Mouse (Mus musculus): Measurements from ENCODE around the gene P2ry12. TPM values are rescaled to one million over a fixed set of nuclear protein-coding genes. Genes with fewer than 3 reads are reported as not detected.
A peak's percentile ranks its signal among the peaks of the same experiment; 100 is the strongest.

Gene P2ry12
- polyA plus RNA-seq, 1 experiment from 2014 or later: 1.2 TPM

DNA sequence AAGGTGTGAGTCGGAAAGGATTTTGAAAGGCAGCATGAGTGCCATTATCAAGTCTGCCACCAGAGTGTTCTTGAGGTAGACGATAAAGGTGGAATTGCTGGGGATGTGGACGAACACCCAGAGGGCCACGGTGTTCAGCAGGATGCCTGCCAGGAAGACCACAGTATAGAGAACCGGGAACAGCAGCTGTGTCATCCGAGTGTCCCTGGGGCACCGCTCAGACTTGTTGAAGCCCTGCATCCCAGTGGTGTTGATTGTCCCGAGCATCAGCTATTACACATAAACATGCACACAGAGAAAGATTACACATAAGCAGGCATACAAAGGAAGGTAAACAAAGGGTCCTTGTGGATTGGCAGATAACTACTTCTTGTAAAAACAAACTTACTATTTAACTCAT lies 52.6 kb downstream of the P2ry12 start:
- DNase-seq (ENCODE audit: low spot score): no peak
- H3K9ac ChIP-seq (ENCODE audit: low read depth, low read length): no peak overlapping the region
- no peak for TF ChIP-seq CTCF (IDR thresholded peaks at IDR 0.05; ENCODE audit: low read depth)
- no peak for ATAC-seq (replicated peaks; ENCODE audit: low FRiP score, low read depth)
- no peaks in the 10 kb centered on the region for H3K36me3 ChIP-seq (ENCODE audit: insufficient read depth, low read length)
- H3K4me3 ChIP-seq (replicated peaks; ENCODE audit: low read depth, low read length): no peak overlapping the region
- H3K27ac ChIP-seq: no peak overlapping the region
- H3K27me3 ChIP-seq (ENCODE audit: insufficient read depth, low read length): no peaks in the 10 kb centered on the region
- WGBS: 74% methylated on average over 8 of the region's 8 CpGs
- no peak overlapping the region for H3K4me2 ChIP-seq (ENCODE audit: low read length)
- H3K9me3 ChIP-seq (replicated peaks; ENCODE audit: low read length): no peaks in the 10 kb centered on the region
- H3K4me1 ChIP-seq (replicated peaks; ENCODE audit: insufficient read depth, low read length): no peaks in the 10 kb centered on the region

DNA sequence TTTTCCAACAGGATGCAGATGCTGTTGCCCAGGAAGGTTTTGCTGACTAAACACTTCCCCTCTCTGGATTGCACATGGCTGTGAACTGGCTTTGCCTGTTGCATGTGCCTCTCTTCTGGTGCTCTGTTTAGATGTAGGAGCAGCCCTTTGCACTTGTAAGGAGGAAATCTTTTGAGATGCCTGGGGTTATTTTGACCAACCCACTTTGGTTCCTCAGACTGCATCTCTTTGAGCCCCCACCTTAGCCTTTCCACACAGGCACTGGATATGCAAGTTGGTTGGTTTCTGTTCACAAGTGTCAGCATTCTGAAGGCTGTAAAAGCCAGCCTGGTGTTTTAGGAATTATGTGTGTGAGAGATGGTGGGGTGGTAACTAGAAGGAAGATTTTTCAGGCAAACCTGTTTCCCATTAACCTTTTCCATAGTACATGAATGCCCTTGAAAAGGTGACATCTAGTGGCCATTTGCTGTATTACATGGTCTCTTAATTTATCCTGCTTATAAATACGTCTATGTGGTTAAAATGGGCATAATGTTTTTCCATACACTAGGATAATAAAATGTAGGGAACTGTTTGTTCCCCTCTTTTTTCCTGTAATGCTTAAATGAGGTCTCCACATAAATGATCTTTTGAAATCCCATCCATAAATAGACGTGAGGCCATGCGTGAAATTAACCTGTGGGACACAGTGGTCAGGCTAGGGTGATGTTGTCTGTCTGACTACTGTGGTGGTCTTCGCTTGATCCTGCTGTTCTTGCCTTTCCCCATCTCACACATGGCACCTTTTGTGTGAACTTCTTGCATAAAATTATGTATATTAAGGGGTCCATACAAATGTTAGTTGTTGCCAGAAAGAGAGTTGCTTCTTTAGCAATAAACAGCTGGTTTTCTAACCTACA lies 53.8 kb downstream of the P2ry12 start:
- no peaks in the 10 kb centered on the region for H3K4me1 ChIP-seq (replicated peaks; ENCODE audit: insufficient read depth, low read length)
- H3K9me3 ChIP-seq (replicated peaks; ENCODE audit: low read length): no peaks in the 10 kb centered on the region
- no peak overlapping the region for H3K9ac ChIP-seq (ENCODE audit: low read depth, low read length)
- peak; percentile 91 for TF ChIP-seq CTCF (IDR thresholded peaks at IDR 0.05; ENCODE audit: low read depth)
- no peak overlapping the region for H3K4me2 ChIP-seq (ENCODE audit: low read length)
- peak; percentile 83 for DNase-seq (ENCODE audit: low spot score)
- H3K27ac ChIP-seq: no peak overlapping the region
- ATAC-seq (replicated peaks; ENCODE audit: low FRiP score, low read depth): peak; percentile 54
- WGBS: 55% methylated on average over 4 of the region's 4 CpGs
- H3K27me3 ChIP-seq (ENCODE audit: insufficient read depth, low read length): no peaks in the 10 kb centered on the region
- H3K36me3 ChIP-seq (ENCODE audit: insufficient read depth, low read length): no peaks in the 10 kb centered on the region
- no peak overlapping the region for H3K4me3 ChIP-seq (replicated peaks; ENCODE audit: low read depth, low read length)

DNA sequence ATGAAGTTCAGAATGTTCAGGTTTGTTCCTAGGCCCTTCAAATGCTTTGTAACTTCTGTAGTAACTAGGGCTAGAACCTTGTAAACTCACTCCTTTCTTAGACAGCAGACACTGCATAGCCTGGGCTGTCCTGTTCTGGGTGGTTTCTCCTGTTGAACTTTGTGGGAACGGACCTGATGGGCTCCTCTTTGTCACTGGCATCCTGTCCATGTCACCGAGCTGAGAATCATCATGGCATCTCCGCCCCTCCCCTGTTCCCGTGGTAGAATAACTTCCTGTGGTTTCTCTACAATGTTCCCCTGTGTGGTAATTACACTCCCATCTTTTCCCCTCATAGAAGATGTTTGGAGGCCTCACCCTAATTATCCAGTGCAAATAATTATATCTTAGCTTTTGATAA lies 56.7 kb downstream of the P2ry12 start:
- H3K27me3 ChIP-seq (ENCODE audit: insufficient read depth, low read length): no peaks in the 10 kb centered on the region
- no peak overlapping the region for H3K4me3 ChIP-seq (replicated peaks; ENCODE audit: low read depth, low read length)
- no peaks in the 10 kb centered on the region for H3K36me3 ChIP-seq (ENCODE audit: insufficient read depth, low read length)
- no peak for DNase-seq (ENCODE audit: low spot score)
- H3K27ac ChIP-seq: no peak overlapping the region
- H3K4me1 ChIP-seq (replicated peaks; ENCODE audit: insufficient read depth, low read length): no peaks in the 10 kb centered on the region
- TF ChIP-seq CTCF (IDR thresholded peaks at IDR 0.05; ENCODE audit: low read depth): no peak
- H3K9ac ChIP-seq (ENCODE audit: low read depth, low read length): no peak overlapping the region
- WGBS: 71% methylated on average over 4 of the region's 4 CpGs
- no peaks in the 10 kb centered on the region for H3K9me3 ChIP-seq (replicated peaks; ENCODE audit: low read length)
- H3K4me2 ChIP-seq (ENCODE audit: low read length): no peak overlapping the region
- no peak for ATAC-seq (replicated peaks; ENCODE audit: low FRiP score, low read depth)

DNA sequence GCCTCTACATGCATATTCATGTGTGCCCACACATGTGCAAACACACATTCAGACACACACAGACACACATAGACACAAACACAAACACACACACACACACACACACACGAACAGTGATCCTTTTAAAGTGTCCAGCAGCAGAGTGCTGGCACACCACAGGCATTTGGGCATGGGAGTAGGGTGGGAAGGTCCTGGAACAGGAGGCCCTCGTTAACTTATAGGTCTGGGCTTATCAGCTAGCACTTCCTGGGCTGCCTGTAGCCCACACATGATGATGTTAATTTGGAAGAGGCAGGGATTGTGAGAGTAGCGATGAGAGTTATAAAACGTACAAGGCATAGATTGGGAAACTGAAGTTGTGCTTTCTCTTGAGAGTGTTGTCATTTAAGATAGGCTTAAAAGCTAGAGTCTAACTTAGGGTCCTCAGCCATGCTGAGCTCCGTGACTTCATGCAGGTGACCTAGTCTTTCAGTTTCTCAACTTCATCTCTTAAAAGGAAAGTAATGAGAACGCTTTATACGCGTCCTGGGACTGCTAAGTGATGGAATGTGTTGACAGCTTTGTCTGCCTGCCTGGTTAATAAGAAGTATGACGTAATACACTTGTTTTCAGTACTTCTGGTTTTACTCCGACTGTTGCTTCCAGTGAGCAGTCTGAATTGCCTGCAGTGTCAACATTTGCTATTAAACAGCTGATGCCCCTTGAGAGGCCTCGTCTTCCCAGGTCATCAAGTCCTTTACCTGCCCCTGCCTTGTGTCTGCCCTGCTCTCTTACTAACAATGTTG lies 57.8 kb downstream of the P2ry12 start:
- 70% methylated on average over 11 of the region's 11 CpGs for WGBS
- no peak for DNase-seq (ENCODE audit: low spot score)
- ATAC-seq (replicated peaks; ENCODE audit: low FRiP score, low read depth): no peak

DNA sequence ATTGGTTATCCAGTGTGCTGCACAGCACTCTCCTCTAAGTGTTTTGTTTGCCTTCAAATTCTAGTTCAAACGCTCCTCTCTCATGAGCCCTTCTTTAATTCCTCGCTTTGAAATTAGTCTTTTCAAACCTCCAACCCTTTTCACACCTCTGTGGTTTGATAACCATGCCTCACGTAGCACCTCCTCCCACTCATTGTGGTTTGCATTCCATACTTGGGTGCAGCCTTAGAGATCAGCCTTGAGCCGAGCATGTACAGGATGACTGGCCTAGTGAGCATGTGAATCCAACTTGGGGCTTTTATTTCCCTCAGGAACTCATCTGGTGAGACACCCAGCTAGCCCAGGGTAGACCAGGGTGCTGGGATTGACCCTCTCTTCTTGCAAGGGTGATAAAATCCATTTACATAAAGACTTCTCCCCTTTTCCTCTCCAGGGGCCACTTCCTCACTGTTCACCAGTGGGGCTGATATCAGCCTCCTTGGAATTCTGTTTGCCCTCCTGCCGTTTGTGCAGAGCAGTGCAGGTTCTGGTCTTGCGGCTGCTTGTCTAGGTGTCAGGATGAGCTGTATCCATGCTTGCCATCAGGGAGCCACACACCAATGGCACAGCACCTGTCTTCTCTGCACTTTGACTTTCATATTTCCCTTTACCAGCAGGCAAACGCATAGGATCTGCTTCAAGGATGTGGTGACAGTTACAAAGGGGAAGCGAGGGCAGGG lies 58.7 kb downstream of the P2ry12 start:
- Histone ChIP-seq H3K27me3 (ENCODE audit: insufficient read depth, low read length) (no peaks in the 10 kb centered on the region), H3K9ac (ENCODE audit: low read depth, low read length) (no peak overlapping the region), H3K36me3 (ENCODE audit: insufficient read depth, low read length) (no peaks in the 10 kb centered on the region), H3K9me3 (replicated peaks; ENCODE audit: low read length) (no peaks in the 10 kb centered on the region), H3K4me1 (replicated peaks; ENCODE audit: insufficient read depth, low read length) (no peaks in the 10 kb centered on the region), H3K4me3 (replicated peaks; ENCODE audit: low read depth, low read length) (no peak overlapping the region), H3K27ac (no peak overlapping the region), H3K4me2 (ENCODE audit: low read length) (no peak overlapping the region)
- TF ChIP-seq CTCF (IDR thresholded peaks at IDR 0.05; ENCODE audit: low read depth): no peak
- DNase-seq (ENCODE audit: low spot score) (no peak), ATAC-seq (replicated peaks; ENCODE audit: low FRiP score, low read depth) (no peak)
- WGBS: 63% methylated on average over 8 of the region's 8 CpGs

More for the DNA sequence above, 57.8 kb downstream of the P2ry12 start:
- Histone ChIP-seq H3K4me1 (replicated peaks; ENCODE audit: insufficient read depth, low read length) (no peaks in the 10 kb centered on the region), H3K36me3 (ENCODE audit: insufficient read depth, low read length) (no peaks in the 10 kb centered on the region), H3K4me3 (replicated peaks; ENCODE audit: low read depth, low read length) (no peak overlapping the region), H3K9me3 (replicated peaks; ENCODE audit: low read length) (no peaks in the 10 kb centered on the region), H3K27me3 (ENCODE audit: insufficient read depth, low read length) (no peaks in the 10 kb centered on the region), H3K4me2 (ENCODE audit: low read length) (no peak overlapping the region), H3K27ac (no peak overlapping the region), H3K9ac (ENCODE audit: low read depth, low read length) (no peak overlapping the region)
- TF ChIP-seq CTCF (IDR thresholded peaks at IDR 0.05; ENCODE audit: low read depth): no peak

DNA sequence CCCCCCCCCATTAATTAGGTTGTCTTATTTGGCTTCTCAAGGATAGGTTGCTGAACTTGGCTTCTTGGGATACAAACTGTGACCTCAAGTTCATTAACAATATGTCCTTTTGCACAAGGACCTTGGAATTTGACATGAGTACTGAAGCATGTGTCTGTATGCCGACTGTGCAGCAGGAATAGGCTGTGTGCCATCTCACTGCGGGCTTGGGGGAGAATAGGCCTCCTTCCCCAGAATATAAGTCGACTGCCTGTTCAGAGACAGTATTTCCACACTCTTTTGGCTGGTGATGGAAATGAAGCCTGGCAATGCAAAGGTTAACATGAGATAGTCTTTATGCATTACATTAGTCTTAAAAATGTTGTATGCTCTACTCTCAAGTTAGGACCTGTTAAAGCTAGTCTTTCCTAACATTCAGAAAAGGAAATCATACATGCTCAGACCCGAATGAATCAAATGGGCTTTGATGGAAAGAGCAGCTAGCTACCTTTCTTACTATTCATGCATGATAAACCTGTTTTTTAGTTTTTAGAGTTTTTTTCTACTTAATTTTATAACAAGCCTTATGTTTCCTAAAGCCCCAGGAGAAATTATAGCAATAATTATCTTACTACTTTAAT lies 65.2 kb downstream of the P2ry12 start:
- 75% methylated on average over 4 of the region's 4 CpGs for WGBS
- H3K9ac ChIP-seq (ENCODE audit: low read depth, low read length): no peak overlapping the region

More for the DNA sequence above, 65.2 kb downstream of the P2ry12 start:
- DNase-seq (ENCODE audit: low spot score) (no peak), ATAC-seq (replicated peaks; ENCODE audit: low FRiP score, low read depth) (no peak)
- Histone ChIP-seq H3K36me3 (ENCODE audit: insufficient read depth, low read length) (no peaks in the 10 kb centered on the region), H3K27me3 (ENCODE audit: insufficient read depth, low read length) (no peaks in the 10 kb centered on the region), H3K9me3 (replicated peaks; ENCODE audit: low read length) (no peaks in the 10 kb centered on the region), H3K4me1 (replicated peaks; ENCODE audit: insufficient read depth, low read length) (no peaks in the 10 kb centered on the region), H3K27ac (no peak overlapping the region), H3K4me2 (ENCODE audit: low read length) (no peak overlapping the region), H3K4me3 (replicated peaks; ENCODE audit: low read depth, low read length) (no peak overlapping the region)
- TF ChIP-seq CTCF (IDR thresholded peaks at IDR 0.05; ENCODE audit: low read depth): no peak
